Mouse (Mus musculus) heart, adult 2 months (tissue): ENCODE measurements around the gene Rnf11. TPM values are rescaled to one million over a fixed set of nuclear protein-coding genes. Genes with fewer than 3 reads are reported as not detected.

ENCODE experiments used
- DNase-seq, 2 experiments: peaks; one replicate each; pipeline ENCODE4 v3.0.0; 2021
- H3K27ac ChIP-seq: fragments of 200-600 bp; 2 replicates; pipeline ENCODE4 v1.8.1; 2022
- H3K27me3 ChIP-seq: fragments of 200-500 bp; 2 replicates; pipeline ENCODE4 v1.6.1; 2012; ENCODE audit warnings: mild to moderate bottlenecking, low read length, inconsistent platforms, mixed read lengths; ENCODE audit not compliant: control insufficient read depth, insufficient read depth
- H3K36me3 ChIP-seq: fragments of 200-500 bp; 2 replicates; pipeline ENCODE4 v1.6.1; 2012; ENCODE audit warnings: low read length, inconsistent platforms; ENCODE audit not compliant: control insufficient read depth, insufficient read depth
- H3K4me1 ChIP-seq: fragments of 200-500 bp; 2 replicates; pipeline ENCODE4 v1.6.1; 2011; ENCODE audit warnings: low read length; ENCODE audit not compliant: control insufficient read depth, insufficient read depth
- H3K4me3 ChIP-seq: fragments of 200-600 bp; 2 replicates; pipeline ENCODE4 v1.8.1; 2022
- H3K79me2 ChIP-seq: fragments of 200-500 bp; replicated peaks from 2 replicates; pipeline ENCODE4 v1.6.1; 2012; ENCODE audit warnings: mild to moderate bottlenecking, inconsistent platforms, low read length, moderate library complexity, mixed read lengths; ENCODE audit not compliant: control insufficient read depth, insufficient read depth
- H3K9ac ChIP-seq: fragments of 200-500 bp; 2 replicates; pipeline ENCODE4 v1.6.1; 2012; ENCODE audit warnings: low read depth, mild to moderate bottlenecking, control low read depth, inconsistent platforms, low read length, mixed read lengths
- CTCF ChIP-seq: fragments of 200-600 bp; IDR thresholded peaks from 2 replicates; pipeline ENCODE4 v1.8.1; 2022; ENCODE audit warnings: antibody characterized with exemption, mild to moderate bottlenecking, moderate library complexity
- EP300 ChIP-seq: fragments of 200-500 bp; IDR thresholded peaks from 2 replicates; pipeline ENCODE4 v1.6.1; 2011; ENCODE audit warnings: low read depth, low read length, control low read depth; ENCODE audit not compliant: insufficient read depth
- POLR2A ChIP-seq: fragments of 200-500 bp; IDR thresholded peaks from 2 replicates; pipeline ENCODE4 v1.6.1; 2011; ENCODE audit warnings: mild to moderate bottlenecking, low read depth, low read length, control low read depth; ENCODE audit not compliant: insufficient read depth
- WGBS: fragments of 180-500 bp; shearing (Covaris S2); methylation state at CpG from one replicate; pipeline ENCODE4 v1.1.7; 2018; 5-methylcytosine and 5-hydroxymethylcytosine counted together
- intact Hi-C: fragments of 180-260 bp; cut with DNase I; formaldehyde crosslinking; loops from one replicate; pipeline ENCODE4 v1.15.1; 2025
- polyA plus RNA-seq: library from polyadenylated mRNA; depleted of rRNA; stranded (reverse); fragments of >200 nt; gene quantifications from 2 replicates; pipeline ENCODE4 v1.2.3, GENCODE M21; 2012
- total RNA-seq, 2 experiments: library from RNA; stranded (reverse); gene quantifications; 2 replicates each; pipeline ENCODE4 v1.2.3; 2021

Gene Rnf11
- total and polyA plus RNA-seq, 3 experiments: 40.5 to 112 (median 109) TPM

DNA sequence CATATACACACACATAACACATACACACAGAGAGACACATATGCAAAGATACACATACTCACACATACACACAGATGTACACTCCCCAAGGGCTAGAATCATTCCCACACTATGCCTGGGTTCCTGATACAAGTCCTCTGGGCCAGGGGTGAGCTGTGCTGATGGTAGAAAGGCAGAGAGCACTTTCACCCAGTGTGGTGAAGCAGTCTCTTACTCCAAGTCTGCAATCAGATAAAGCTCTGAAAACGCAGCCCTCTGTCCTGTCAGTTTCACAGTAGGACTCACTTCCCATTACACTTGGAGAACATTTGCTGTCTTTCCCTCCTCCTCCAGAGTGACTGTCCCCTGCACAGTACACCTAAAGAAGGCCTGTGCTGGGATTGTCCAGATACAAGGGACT lies 57.5 kb downstream of the Rnf11 start:
- Histone ChIP-seq H3K9ac (no peak overlapping the region), H3K27ac (no peak overlapping the region), H3K79me2 (no peaks in the 10 kb centered on the region), H3K4me3 (no peak overlapping the region), H3K27me3 (no peaks in the 10 kb centered on the region), H3K4me1 (peaks cover 1% of the 10 kb centered on the region; the same call in 1 of the 2 replicates), H3K36me3 (no peaks in the 10 kb centered on the region)
- TF ChIP-seq POLR2A: no peak
- no peak for TF ChIP-seq EP300
- TF ChIP-seq CTCF: no peak
- peak in 1 of 2 experiments; percentile 13 for DNase-seq
- 37% methylated on average over 1 of the region's 1 CpGs for WGBS
- intact Hi-C loops: no loop called here

DNA sequence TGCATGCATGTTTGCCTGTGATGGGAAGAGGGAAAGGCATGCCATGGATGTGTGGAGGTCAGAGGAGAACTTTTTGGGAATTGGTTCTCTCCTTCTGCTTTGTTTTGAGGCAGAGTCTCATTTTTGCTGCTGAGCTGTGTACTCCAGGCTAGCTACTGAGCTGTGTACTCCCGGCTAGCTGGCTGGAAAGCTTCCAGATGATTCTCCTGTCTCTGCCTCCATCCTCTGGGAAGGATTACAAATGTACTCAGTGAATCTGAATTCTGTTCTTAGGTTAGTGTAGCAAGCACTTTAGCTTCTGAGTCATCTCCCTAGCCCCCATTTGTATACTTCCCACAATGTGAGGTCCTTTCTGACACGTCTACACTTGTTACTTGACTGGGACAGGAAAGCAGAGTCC lies 61.1 kb downstream of the Rnf11 start:
- TF ChIP-seq EP300: no peak
- no peak for TF ChIP-seq CTCF
- TF ChIP-seq POLR2A: no peak
- no peak overlapping the region for H3K4me3 ChIP-seq
- no peaks in the 10 kb centered on the region for H3K4me1 ChIP-seq
- intact Hi-C loops: no loop called here
- H3K27ac ChIP-seq: no peak overlapping the region
- H3K79me2 ChIP-seq: no peaks in the 10 kb centered on the region
- no peak overlapping the region for H3K9ac ChIP-seq
- no peaks in the 10 kb centered on the region for H3K36me3 ChIP-seq
- 53% methylated on average over 2 of the region's 2 CpGs for WGBS
- no peak for DNase-seq
- no peaks in the 10 kb centered on the region for H3K27me3 ChIP-seq

DNA sequence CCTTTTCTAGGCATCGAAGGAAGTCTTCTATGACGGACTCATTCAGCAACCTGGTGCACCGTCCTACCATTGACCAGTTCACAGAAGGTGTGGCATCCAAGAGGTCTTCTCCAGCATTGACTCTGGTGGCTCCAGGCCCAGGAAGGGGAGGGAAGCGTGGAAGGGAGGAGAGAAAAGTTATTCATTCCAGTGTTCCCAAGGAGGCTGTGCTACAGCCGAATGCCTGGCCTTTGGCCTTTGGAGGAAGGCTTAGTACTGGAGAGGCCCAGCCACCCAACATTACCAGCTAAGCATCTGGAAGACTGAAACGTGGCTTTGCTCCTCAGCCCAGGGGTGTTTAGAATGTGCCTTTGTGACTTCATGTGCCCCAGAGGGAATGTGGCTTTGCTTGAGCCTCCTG lies 62.1 kb downstream of the Rnf11 start:
- Histone ChIP-seq H3K9ac (no peak overlapping the region), H3K79me2 (no peaks in the 10 kb centered on the region), H3K4me3 (no peak overlapping the region), H3K4me1 (no peaks in the 10 kb centered on the region), H3K36me3 (no peaks in the 10 kb centered on the region), H3K27me3 (no peaks in the 10 kb centered on the region), H3K27ac (no peak overlapping the region)
- no peak for DNase-seq
- 84% methylated on average over 6 of the region's 6 CpGs for WGBS
- intact Hi-C loops: no loop called here
- no peak for TF ChIP-seq CTCF

- 88% methylated on average over 7 of the region's 7 CpGs for WGBS
- no peak overlapping the region for H3K4me3 ChIP-seq
- no peaks in the 10 kb centered on the region for H3K4me1 ChIP-seq
- intact Hi-C loops: no loop called here
- no peak for DNase-seq
- H3K27ac ChIP-seq: no peak overlapping the region
- TF ChIP-seq CTCF: no peak
- TF ChIP-seq POLR2A: no peak
- no peaks in the 10 kb centered on the region for H3K27me3 ChIP-seq
- H3K79me2 ChIP-seq: no peaks in the 10 kb centered on the region
- H3K36me3 ChIP-seq: no peaks in the 10 kb centered on the region
- H3K9ac ChIP-seq: no peak overlapping the region
These were observed 62.9 kb downstream of the Rnf11 start for GRCm38 (mm10) chr4:109421608-109422007.

GRCm38 (mm10) chr4:109420138-109420795 lies 64.3 kb downstream of the Rnf11 start:
- WGBS: 77% methylated on average over 8 of the region's 8 CpGs
- intact Hi-C loops: no loop called here
- no peaks in the 10 kb centered on the region for H3K27me3 ChIP-seq
- DNase-seq: no peak
- no peaks in the 10 kb centered on the region for H3K79me2 ChIP-seq
- TF ChIP-seq EP300 (no peak), CTCF (peak; percentile 56)
- H3K4me3 ChIP-seq: no peak overlapping the region
- no peak overlapping the region for H3K9ac ChIP-seq
- H3K27ac ChIP-seq: no peak overlapping the region
- no peaks in the 10 kb centered on the region for H3K4me1 ChIP-seq
- H3K36me3 ChIP-seq: no peaks in the 10 kb centered on the region

- TF ChIP-seq POLR2A: no peak
- no peak for TF ChIP-seq CTCF
- TF ChIP-seq EP300: no peak
- Histone ChIP-seq H3K9ac (no peak overlapping the region), H3K4me1 (no peaks in the 10 kb centered on the region), H3K27me3 (no peaks in the 10 kb centered on the region), H3K79me2 (no peaks in the 10 kb centered on the region), H3K27ac (no peak overlapping the region), H3K4me3 (no peak overlapping the region), H3K36me3 (no peaks in the 10 kb centered on the region)
- intact Hi-C loops: no loop called here
- 91% methylated on average over 4 of the region's 4 CpGs for WGBS
- no peak for DNase-seq
These were observed 65.0 kb downstream of the Rnf11 start for GRCm38 (mm10) chr4:109419563-109419962.
